Mouse (Mus musculus) MEL-GATA-1-ER (cell line): ENCODE measurements at regions not wholly inside any gene's neighbourhood (a gene's known extent, or its start where the extent isn't known, plus 50 kb on each side); places are given as distances from the start of the nearest gene placed in this dataset.

Experiments used
- DNase-seq: peaks from one replicate; pipeline ENCODE4 v3.0.0-alpha.2; 2012; ENCODE audit warnings: low read depth; ENCODE audit errors: extremely low read depth

DNA sequence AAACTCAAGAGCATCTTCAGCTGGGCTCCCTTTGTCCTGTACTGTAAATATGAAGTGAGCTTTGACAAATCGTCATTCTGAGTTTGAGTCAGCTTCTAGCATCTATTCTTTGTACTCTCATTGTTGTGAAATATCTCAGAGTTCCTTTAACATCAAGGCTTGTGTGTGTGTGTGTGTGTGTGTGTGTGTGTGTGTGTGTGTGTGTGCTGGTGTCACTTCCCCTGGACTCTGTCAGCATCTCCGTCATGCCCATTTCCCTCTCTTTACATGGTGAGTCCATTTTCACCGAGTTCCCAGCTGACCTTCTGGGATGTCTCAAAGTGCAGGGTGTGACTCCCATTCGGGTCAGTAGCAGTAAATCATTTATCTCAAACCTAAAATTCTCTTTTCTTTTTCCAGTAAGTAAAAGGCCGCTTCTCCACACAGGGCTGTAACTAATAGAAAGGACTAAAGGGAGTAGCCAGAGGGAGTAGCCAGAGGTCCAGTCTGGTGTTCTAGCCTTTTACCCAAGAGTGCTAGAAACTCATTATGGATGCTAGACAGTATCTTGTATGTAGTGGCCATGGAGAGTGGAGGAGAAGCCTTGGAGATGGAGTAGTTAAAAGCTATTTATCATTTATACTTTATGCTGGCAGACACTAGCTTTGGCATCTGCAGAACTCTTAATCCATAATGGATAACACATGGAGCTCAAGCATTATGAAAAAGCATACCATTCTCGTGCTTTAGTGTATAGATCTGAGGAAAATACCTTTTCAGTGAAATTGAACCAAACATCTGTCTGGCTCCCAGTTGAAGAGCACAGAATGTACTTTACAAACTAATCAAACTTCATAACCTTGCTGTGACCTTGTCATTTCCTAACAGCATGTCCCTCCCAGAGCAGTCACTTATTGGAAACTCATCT, 85.6 kb upstream of the Thbs1 start:
- DNase-seq: no peak

DNA sequence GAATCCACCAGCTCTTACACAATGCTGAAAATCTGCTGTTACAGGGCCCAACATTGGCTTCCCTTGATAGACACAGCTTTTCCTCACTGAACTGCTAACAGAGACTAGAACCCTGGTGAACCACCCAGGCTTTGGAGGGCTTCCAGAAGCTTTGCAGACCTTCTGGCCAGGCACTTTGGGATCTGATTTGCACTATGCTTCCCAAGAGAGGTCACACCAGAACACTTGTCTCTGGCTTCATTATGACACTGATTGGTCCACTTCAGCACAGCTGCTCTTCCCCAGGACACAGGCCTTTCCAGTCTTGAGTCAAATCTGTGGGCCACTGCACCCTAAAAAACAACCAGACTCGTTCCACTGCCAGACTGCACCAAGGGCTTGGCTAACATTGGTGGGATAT, 82.8 kb upstream of the Thbs1 start:
- DNase-seq: no peak

DNA sequence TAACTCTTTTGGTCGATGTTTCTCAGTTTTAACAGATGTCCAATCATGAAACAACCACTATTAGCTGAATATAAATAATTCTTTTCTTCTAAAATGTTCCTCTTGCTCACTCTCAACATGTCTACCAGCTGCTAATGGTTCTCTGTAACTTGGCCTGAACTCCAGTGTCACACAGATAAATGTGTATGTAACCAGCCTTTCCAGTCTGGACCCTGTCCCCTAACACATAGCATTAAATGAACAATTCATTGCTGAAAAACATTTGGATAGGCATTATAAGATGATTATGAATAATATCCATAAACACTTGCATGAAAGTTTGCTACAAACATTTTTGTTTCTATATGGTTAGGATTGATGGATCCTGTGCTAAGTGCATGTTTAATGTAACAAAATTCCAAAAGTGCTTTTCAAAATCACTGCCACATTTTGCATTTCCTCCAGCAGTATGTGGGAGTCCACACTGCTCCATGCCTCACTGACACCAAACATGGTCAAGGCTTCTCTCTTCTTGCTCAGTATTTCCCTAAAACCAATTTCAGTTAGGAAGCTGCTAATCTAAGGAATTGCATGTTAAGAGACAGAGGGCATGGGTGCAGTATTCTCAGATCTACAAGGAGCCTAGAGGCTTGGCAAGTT, 82.1 kb upstream of the Thbs1 start:
- DNase-seq: no peak

DNA sequence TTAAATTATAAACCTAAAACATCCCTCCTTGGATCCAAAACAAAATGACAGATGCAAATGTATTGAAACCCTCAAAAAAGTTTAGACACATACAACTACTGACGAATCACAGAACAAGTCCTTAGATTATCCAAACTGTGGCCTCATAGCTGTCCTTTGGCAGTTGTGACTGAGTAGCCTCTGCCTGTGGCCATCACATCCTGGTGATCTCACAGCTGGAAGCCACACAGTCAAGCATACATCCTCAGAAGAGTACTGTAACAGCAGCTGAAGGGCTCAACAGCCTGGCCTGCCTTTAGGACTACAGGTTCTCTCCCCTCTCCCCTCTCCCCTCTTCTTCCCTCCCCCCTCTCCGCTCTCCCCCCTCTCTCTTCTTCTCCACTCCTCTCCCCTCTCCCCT, 80.0 kb upstream of the Thbs1 start:
- no peak for DNase-seq

DNA sequence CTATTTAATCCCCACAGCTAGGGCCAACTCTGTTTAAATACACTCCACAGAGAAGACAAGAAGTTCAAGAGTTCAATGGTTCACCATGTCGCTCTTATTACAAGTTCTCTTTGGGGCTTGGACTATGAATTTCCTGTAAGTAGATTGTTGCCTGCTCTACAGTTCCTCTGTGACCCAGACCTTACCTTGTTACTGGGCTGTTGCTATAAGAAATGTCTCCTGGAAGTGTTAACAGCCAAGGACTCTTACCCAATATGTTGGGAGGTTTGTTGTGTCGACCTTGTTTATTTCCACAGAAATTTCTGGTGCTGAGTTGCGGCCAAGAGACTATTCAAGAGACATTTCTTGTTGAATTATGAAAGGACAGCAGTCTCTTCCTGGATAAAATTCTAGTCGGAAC, 78.3 kb upstream of the Thbs1 start:
- no peak for DNase-seq

DNA sequence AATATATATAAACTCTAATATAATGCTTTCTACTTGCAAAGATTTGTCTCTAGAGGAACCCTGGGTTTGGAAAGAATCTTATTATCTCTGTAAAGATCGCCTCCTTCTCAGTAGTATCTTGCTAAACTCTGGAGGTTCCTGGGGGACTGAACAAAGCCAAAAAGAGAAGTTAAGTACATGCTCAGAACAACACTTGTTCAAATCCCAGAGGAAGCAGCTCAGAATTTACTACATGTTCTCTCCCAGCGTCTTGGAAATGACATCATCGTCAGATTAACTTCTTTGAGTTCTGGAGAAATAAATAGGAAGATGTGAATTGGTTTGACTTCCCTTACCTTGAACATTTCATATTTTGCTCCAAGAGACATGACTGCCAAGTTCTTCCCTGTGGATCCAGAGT, 77.7 kb upstream of the Thbs1 start:
- DNase-seq: no peak

DNA sequence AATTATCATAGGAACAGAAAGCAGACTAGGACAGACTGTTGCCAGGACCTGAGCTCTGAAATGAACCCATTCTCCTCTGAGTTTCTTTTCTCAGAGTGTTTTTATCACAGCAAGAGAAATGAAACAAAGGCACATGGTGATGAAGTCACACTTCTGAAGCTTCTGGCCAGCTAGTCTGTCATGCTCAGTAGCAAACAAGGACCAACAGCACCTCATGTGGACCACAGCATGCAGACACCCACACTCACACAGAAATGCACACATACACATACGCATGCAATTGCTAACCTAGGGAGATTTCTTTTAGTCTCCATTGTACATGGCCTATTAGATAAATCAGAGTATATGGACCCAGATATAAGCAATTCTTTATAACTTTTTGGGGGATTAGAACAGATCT, 76.3 kb upstream of the Thbs1 start:
- no peak for DNase-seq

DNA sequence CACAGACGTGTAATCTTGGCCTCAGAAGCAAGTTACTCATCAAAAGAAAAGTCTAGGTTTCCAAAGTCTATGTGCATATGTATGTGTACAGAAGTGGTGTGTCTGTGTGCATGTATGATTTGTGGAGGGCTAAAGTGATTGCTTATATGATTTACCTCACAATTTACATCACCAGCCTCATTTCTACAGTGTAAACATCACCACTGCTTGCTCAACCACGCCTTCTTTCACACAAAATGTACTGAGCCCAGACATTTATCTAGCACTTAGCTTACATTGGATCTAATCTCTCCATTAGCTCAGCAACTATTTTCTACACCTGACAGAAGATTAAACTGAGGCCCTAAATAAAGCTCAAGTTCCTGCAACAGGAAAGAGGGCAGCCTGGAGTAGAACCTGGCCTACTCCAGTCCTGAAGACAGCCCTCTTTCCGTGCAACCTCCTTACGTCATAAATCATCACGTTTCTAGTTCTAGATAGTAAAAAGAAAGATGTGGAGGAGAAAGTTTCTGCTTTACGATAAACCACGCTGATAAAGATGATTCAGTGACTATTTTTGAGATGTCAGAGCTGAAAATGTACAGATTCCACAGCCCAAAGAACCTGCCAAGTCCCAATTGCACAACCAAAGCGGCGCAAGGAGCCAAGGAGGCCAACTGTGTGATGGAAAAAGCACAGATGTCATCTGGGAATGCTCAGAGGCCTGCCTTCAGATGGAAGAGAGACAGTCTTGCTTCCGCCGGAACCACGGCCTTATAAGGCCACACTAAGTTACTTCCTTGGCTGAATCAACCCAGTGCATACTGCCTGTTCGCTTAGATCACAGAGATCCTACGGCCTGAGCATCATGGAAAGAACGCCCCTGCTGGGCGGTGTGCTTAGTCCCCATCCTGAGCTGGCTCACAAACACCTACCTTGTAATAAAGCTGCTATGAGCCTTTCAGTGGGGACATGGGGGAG, 72.5 kb upstream of the Thbs1 start:
- DNase-seq: no peak

DNA sequence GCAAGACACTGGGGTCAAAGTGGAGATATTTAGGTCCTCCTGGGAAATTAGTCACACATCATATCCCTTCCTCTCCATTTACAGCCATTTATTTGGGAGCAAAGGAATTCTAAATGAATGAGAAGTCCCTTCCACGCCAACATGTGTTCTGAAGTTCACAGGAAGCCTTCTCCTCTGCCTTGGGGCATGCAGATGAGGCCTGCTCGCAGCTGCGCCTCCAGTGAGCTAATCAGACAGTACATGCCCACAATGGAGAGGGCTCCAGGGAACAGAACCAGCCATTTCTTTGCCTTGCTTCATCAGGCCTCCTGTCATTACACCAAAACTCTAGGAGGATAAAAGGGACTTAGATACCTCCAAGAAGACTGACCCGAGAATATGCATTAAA, 71.9 kb upstream of the Thbs1 start:
- no peak for DNase-seq

DNA sequence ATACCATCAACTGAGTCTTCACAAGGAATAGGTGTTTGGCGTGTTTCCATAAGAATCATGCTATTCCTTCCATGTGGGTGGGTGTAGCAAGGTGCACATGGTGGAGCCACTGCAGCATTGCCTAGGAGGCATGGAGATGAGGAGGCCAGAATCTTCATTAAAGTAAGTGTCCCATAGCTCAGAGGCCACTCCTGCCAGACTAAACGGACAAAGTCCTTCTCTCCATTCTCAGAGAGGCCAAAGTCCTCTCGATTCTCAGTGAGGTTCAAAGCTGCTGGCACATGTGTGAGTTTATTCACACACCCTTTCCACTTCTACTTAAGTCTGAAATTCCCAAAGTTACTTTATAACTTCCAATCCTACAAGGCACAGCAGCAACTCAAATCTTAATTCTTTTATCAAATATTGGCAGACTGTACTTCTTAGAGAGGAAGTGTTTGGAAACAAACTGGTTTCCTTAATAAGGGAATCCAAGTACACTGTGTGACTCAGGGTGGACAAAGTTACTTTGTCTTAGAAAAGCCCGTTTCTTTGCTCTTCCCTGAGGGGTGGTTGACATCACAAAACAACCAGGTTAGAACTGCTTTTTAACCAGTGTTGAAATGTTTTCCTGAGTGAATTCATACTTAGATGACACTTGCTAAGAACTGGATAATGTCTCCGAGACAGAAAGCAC, 69.2 kb upstream of the Thbs1 start:
- DNase-seq: no peak

DNA sequence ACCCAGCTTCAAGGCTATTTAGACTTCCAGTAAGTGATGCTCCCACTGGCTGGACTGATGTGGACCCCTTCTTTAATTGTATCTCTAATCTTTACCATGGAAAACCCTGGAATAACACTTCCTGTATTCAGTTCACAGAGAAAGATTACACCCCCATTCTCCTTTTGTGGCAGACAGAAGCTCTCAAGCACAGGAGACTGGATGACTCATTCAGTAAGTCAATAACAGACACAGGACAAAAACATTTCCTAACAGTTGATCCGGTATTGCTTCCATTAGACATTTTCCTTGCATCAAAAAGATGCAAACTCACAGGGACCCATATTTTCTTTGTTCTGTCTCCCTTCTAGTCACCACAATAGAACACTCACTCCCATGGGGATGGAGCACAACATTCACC, 67.0 kb upstream of the Thbs1 start:
- no peak for DNase-seq

DNA sequence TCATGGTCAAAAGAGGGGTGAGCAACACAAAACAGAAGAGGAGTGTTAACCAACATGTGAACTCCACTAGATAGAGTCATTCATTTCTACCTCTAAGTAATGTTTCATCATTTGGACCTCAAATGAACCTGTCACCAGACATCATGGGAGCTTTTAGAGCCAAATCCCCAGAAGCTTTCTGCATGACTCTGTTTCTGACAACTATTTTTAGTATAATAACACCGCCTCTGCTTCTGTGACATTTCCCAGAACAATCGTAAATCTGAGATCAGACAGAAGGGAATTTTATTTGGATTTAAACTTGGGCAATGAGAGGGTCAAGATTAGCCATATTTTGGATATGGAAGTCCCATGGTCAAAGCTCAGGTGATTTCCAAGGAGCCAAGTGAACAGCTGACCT, 61.4 kb upstream of the Thbs1 start:
- no peak for DNase-seq

DNA sequence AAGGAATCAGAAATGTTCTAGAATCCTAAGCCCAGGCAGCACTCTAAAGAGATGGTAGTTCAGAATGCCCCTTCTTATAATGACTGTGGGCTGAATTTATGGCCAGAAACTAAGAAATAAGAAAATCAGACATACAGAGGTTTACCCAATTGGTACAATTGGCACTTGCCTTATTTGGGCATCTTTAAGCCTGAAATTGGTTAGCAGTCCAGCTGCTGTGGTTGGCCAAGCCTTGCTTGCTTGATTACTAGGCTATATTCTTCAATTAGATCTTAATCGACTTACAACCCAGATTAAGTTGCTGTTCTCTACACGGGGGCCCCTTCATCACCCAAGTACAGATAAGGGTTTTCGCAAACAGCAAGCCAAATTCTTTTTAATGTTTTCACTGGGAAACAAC, 60.1 kb upstream of the Thbs1 start:
- no peak for DNase-seq

DNA sequence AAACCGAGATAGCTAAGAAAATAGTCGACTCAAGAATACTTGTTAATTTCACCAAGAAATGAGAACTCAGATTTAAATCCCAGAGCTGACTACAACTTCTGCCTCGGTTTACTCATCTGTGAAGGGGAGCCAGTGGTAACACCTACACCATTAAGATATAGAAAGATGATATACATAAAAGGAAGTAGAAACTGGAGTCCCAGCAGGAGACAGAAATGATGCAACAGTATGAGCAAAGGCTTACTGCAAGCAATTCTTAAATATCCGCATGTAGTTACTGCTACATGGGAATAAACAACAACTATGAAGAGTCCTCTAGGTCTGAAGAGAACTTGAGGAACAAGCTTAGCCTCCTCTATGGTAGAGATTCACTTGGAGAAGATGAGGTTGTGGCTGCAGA, 58.2 kb upstream of the Thbs1 start:
- no peak for DNase-seq

DNA sequence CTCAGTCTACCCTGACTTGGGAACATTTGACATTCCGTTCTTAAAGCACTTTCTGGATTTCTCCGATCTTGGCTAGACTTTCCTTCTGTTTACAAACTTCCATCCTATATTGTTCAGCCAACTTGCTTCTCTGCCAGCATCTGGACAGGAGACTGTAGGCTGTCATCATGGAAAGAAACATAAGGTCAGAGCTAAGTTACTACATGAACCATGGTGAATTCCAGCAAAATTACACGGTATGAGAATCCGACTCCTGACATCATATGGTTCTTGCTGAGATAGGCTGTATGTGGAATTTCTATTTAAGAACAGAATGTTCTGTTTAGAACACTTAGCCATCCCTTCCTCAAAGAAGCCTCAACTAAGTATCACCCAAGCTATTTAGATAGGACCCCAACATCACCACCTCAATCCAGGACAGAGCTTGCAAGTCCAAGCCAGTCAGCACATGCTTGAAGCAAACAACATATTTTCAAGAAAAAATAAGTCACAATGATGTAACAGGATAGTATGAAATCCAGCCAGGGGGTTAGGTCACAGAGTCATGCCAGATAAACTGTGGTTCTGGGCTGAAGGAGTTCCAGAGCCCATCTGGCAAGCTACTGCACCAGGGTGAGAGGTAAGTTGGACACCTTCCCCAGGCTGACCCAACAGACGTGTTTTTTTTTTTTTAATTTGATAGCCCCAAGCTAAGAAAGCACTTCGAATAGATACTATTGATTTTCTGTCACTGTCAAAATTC, 52.9 kb upstream of the Thbs1 start:
- DNase-seq: no peak

DNA sequence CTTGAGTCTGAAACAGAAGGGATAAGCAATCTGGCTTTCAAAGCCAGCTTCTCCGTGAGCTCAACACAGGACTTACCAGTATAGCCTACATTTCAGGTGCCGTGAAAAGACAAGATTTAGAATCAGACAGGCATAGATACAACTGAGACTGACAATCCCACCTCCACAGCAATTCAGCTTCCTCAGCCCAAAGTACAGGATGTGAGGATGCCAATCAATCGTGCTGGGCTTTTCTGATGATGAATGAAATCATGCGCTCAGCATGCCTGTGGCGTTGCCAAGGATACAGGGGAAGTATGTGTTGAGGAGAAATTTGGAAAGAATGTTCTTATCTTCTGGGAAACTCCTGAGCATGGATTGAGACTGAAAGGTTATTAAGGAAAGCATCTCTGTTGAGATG, 50.4 kb upstream of the Thbs1 start:
- no peak for DNase-seq
